Mouse (Mus musculus): ENCODE results near the gene Apbb2.

DNA sequence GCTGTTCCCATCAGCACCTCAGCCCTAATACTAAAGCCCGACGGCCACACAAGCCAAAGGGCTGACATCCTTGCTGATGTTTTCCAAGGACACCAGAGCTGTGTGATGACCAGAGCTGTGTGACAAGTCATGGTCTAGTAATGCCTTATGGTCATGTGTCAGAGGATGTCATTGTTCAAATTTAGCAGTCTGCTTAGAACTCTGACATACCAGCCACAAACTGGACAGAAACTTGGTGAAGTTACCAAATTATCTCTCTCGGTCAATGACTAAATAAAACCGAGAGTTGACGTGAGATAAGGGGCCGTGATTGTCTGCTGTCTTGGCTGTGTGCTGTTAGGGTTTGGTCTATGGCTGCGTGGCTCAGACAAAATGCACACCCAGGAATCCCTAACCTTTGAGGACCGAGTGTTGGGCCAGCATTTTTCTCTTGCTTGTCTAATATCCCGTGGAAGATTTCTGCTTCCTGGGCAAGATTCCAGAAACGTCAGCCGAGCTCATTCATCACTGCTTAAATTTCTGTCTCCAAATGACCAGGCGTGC is 71.5 kb downstream of the Apbb2 start:
- TF ChIP-seq GATA1 (IDR thresholded peaks at IDR 0.05; ENCODE audit: borderline replicate concordance, low read length) (no peak), FLI1 (IDR thresholded peaks at IDR 0.05; ENCODE audit: low read length) (no peak)
